Mouse (Mus musculus) embryonic facial prominence, embryonic 10.5 days (tissue): ENCODE measurements around the gene Asah2. TPM values are rescaled to one million over a fixed set of nuclear protein-coding genes. Genes with fewer than 3 reads are reported as not detected.

Experiments used
- DNase-seq: peaks from one replicate; pipeline ENCODE4 v3.0.0-alpha.2; 2017; ENCODE audit warnings: low spot score
- H3K27ac ChIP-seq: fragments of 300-500 bp; sonication (generic); replicated peaks from 2 replicates; pipeline ENCODE4 v1.5.1; 2016; ENCODE audit warnings: mild to moderate bottlenecking
- H3K27me3 ChIP-seq: fragments of 300-500 bp; sonication (generic); replicated peaks from 2 replicates; pipeline ENCODE4 v1.6.1; 2016; ENCODE audit warnings: low read depth, mild to moderate bottlenecking; ENCODE audit not compliant: poor library complexity, severe bottlenecking
- H3K36me3 ChIP-seq: fragments of 300-500 bp; sonication (generic); replicated peaks from 2 replicates; pipeline ENCODE4 v1.6.1; 2016; ENCODE audit warnings: mild to moderate bottlenecking, moderate library complexity
- H3K4me1 ChIP-seq: fragments of 300-500 bp; sonication (generic); 2 replicates; pipeline ENCODE4 v1.6.1; 2016
- H3K4me3 ChIP-seq: fragments of 300-500 bp; sonication (generic); 2 replicates; pipeline ENCODE4 v1.5.1; 2016; ENCODE audit warnings: mild to moderate bottlenecking, moderate library complexity
- H3K9me3 ChIP-seq: fragments of 300-500 bp; sonication (generic); 2 replicates; pipeline ENCODE4 v1.6.1; 2016; ENCODE audit warnings: mild to moderate bottlenecking
- WGBS: fragments of 180-500 bp; shearing (Covaris S2); methylation state at CpG from one replicate; pipeline ENCODE4 v1.1.7; 2016; 5-methylcytosine and 5-hydroxymethylcytosine counted together
- polyA plus RNA-seq: library from polyadenylated mRNA; unstranded; fragments of >200 nt; fragmentation: Nextera tagmentation; extraction: Ambion mirVana; gene quantifications from 2 replicates; pipeline ENCODE4 v1.2.1, GENCODE M21; 2016

Asah2 gene
- polyA plus RNA-seq, 1 experiment from 2014 or later: 0.55 TPM

DNA sequence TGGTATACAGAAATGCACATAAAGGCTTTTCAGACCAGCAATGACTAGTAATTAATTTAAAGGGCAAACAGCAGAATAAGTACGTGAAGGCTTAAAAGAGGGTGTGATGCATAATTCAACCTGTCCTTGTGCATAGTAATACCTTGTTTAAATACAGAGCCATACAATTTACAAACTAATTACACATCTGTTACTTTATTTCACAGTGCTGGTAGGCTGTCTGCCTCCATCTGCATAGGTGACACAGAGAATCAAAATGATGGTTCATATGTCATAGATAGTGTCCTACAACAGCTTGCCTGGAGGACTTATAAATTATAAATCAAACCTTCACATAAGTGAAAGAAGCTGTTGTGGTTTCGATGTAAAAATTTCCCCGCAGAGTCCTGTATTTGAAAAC, 82.6 kb downstream of the Asah2 start:
- Histone ChIP-seq H3K4me3 (no peak overlapping the region), H3K36me3 (no peaks in the 10 kb centered on the region), H3K27ac (no peak overlapping the region), H3K27me3 (no peaks in the 10 kb centered on the region), H3K9me3 (no peaks in the 10 kb centered on the region), H3K4me1 (no peaks in the 10 kb centered on the region)
- WGBS: 89% methylated on average over 3 of the region's 3 CpGs
- DNase-seq: no peak

DNA sequence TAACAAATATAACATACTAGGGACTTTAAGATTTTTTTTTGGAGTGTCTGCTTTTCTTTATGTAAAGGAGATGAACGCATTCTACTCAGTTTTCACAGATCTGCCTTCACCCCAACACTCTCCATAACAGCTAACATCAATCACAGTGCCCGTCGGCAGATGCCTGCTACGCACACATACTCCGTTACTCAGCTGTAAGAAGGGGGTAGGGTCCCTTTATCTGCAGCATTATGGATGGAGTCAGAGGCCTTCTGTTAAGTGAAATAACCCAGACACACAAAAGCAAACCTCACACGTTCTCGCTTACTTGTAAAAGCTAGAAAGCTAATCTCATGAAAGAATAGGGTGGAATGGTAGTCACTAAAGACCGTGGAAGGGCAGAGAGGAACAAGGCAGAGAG, 88.3 kb downstream of the Asah2 start:
- Histone ChIP-seq H3K27me3 (no peaks in the 10 kb centered on the region), H3K4me1 (peaks cover 14% of the 10 kb centered on the region), H3K36me3 (no peaks in the 10 kb centered on the region), H3K4me3 (no peak overlapping the region), H3K27ac (no peak overlapping the region), H3K9me3 (no peaks in the 10 kb centered on the region)
- 82% methylated on average over 8 of the region's 8 CpGs for WGBS
- no peak for DNase-seq

- peaks cover 14% of the 10 kb centered on the region for H3K4me1 ChIP-seq
- H3K9me3 ChIP-seq: no peaks in the 10 kb centered on the region
- 55% methylated on average over 7 of the region's 7 CpGs for WGBS
- no peaks in the 10 kb centered on the region for H3K27me3 ChIP-seq
- no peak overlapping the region for H3K4me3 ChIP-seq
- no peaks in the 10 kb centered on the region for H3K36me3 ChIP-seq
- DNase-seq: peak; percentile 9
- H3K27ac ChIP-seq: no peak overlapping the region
Observed at GRCm38 (mm10) chr19:32018585-32018984, 89.4 kb downstream of the Asah2 start.

DNA sequence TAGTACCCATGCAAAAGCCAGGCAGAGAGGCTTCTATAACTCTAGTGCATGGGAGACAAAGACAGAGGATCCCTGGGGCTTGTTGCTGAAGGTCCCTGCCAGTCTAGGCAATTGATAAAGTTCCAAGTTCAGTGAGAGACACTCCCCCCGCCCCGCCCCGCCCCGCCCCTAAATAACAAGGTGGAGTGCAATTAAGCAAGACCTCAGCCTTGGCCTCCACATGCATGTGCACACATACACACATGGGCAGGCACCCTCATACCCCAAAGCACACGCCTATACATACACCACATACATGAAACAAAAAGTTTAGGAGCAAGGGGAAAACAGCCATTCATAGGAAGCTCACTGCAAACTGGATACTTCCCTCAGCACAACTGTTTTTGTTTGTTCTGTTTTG, 90.0 kb downstream of the Asah2 start:
- Histone ChIP-seq H3K36me3 (no peaks in the 10 kb centered on the region), H3K9me3 (no peaks in the 10 kb centered on the region), H3K27me3 (no peaks in the 10 kb centered on the region), H3K27ac (no peak overlapping the region), H3K4me3 (no peak overlapping the region), H3K4me1 (peaks cover 14% of the 10 kb centered on the region)
- 89% methylated on average over 5 of the region's 5 CpGs for WGBS
- no peak for DNase-seq

DNA sequence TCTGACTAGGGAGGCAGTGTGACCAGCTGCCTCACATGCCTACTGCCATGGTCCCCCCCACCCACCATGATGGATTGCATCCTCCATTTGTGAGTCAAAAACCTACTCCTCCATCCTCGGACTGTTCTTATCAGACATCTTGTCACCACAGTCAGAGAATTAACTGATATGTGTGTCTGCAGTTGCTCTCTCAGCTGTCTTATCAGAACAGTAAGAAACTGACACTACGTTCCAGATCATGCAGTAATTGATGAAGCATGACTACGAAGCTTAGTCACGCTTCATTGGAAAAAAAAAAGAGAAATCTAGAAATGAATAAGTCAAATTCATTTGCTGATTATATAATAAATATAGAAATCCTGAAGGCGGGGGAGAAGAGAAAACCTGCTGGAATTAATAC, 105.4 kb downstream of the Asah2 start:
- Histone ChIP-seq H3K27ac (no peak overlapping the region), H3K36me3 (no peaks in the 10 kb centered on the region), H3K9me3 (no peaks in the 10 kb centered on the region), H3K4me3 (no peak overlapping the region), H3K4me1 (no peaks in the 10 kb centered on the region), H3K27me3 (no peaks in the 10 kb centered on the region)
- DNase-seq: no peak
- WGBS: 82% methylated on average over 5 of the region's 5 CpGs

DNA sequence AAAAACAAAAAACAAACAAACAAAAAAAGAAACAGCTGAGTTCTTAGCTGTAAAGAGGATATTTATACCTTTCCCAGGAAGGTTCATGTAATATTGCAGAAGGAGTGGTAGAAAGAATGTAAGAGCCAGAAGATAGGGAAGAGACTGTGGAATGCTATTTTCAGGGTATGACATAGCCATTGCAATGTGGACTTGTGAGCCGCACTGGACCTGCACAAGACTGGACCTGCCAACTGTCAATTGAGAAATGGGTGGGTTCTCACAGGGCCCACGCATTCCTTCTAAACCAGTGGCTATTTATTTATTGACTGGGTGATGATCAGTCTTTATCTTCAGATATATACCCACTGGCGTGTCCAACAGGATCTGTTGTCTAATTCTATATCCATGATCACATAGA, 111.1 kb downstream of the Asah2 start:
- no peak overlapping the region for H3K4me3 ChIP-seq
- H3K9me3 ChIP-seq: no peaks in the 10 kb centered on the region
- no peak for DNase-seq
- no peaks in the 10 kb centered on the region for H3K4me1 ChIP-seq
- no peak overlapping the region for H3K27ac ChIP-seq
- H3K27me3 ChIP-seq: no peaks in the 10 kb centered on the region
- WGBS: 91% methylated on average over 3 of the region's 3 CpGs
- H3K36me3 ChIP-seq: no peaks in the 10 kb centered on the region

- H3K27me3 ChIP-seq: no peaks in the 10 kb centered on the region
- 90% methylated on average over 6 of the region's 6 CpGs for WGBS
- no peak overlapping the region for H3K4me3 ChIP-seq
- H3K27ac ChIP-seq: no peak overlapping the region
- no peak for DNase-seq
- no peaks in the 10 kb centered on the region for H3K4me1 ChIP-seq
- no peaks in the 10 kb centered on the region for H3K36me3 ChIP-seq
- H3K9me3 ChIP-seq: no peaks in the 10 kb centered on the region
Observed at GRCm38 (mm10) chr19:31991057-31991456, 117.0 kb downstream of the Asah2 start.

DNA sequence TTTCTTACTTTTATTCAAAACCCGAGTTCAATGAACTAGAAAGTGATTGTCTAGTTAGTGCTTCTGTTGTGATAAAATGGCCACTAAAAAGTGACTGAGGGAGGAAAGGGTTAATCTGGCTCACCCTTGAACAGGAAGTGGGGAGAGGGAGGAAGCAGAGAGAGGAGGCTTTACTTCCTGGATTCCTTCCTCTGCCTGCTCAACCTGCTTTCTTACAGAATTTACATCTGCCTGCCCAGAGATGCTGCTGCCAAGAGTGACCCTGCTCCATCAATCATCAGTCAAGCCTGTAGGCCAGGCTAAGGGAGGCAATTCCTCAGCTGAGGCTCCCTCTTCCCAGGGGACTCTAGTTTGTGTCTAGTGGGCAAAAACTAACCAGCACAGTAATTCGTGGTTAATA, 132.1 kb downstream of the Asah2 start:
- Histone ChIP-seq H3K36me3 (no peaks in the 10 kb centered on the region), H3K4me1 (peaks cover 3% of the 10 kb centered on the region; the same call in 1 of the 2 replicates), H3K9me3 (no peaks in the 10 kb centered on the region), H3K4me3 (no peak overlapping the region), H3K27ac (no peak overlapping the region), H3K27me3 (0 out of 2 replicates have a peak, but pooled peaks cover 5% of the 10 kb centered on the region)
- no peak for DNase-seq
- WGBS: 77% methylated on average over 2 of the region's 2 CpGs

DNA sequence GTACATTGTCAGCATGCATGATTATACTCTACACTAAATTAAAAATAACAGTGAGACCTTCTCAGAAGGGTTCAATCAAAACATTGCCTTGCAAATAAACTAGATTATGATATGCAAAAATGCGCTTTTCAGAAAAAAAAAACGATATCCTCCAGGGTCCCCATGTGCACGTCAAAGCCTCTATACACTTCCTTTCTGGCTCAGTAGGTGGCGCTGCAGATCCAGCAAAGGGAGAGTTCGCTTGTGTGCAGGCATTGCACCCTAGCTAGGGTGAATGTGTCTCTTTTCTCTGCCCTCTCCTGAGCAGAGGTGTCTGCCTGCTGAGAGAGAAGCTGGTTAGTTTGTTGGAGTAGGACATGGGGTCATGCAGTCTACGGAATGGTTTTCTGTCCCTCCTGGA, 136.0 kb downstream of the Asah2 start:
- Histone ChIP-seq H3K9me3 (no peaks in the 10 kb centered on the region), H3K36me3 (no peaks in the 10 kb centered on the region), H3K4me3 (no peak overlapping the region), H3K27ac (no peak overlapping the region), H3K4me1 (peaks cover 3% of the 10 kb centered on the region; the same call in 1 of the 2 replicates), H3K27me3 (peaks cover 5% of the 10 kb centered on the region; the same call in 1 of the 2 replicates)
- peak; percentile 84 for DNase-seq
- WGBS: 13% methylated on average over 6 of the region's 6 CpGs

DNA sequence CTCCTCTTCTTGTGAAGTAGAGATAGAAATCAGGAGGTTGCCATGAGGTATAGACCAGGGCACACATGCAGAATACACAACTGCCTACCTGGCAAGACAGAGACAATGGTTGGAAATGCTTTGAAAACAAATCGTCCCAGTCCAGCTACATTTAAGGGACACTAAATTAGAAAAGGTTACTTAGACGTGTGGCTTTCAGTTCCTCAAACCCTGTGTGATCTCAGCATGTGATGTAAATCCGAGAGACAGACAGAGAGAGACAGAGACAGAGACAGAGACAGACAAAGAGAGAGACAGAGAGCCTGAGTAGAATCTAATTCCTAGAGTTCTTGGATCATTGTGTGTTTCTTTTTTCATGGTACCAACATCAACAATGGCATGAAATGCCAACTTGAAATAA, 136.6 kb downstream of the Asah2 start:
- 54% methylated on average over 3 of the region's 3 CpGs for WGBS
- DNase-seq: no peak
- Histone ChIP-seq H3K27ac (no peak overlapping the region), H3K36me3 (no peaks in the 10 kb centered on the region), H3K27me3 (peaks cover 5% of the 10 kb centered on the region; the same call in 1 of the 2 replicates), H3K9me3 (no peaks in the 10 kb centered on the region), H3K4me3 (no peak overlapping the region), H3K4me1 (peaks cover 3% of the 10 kb centered on the region; the same call in 1 of the 2 replicates)

DNA sequence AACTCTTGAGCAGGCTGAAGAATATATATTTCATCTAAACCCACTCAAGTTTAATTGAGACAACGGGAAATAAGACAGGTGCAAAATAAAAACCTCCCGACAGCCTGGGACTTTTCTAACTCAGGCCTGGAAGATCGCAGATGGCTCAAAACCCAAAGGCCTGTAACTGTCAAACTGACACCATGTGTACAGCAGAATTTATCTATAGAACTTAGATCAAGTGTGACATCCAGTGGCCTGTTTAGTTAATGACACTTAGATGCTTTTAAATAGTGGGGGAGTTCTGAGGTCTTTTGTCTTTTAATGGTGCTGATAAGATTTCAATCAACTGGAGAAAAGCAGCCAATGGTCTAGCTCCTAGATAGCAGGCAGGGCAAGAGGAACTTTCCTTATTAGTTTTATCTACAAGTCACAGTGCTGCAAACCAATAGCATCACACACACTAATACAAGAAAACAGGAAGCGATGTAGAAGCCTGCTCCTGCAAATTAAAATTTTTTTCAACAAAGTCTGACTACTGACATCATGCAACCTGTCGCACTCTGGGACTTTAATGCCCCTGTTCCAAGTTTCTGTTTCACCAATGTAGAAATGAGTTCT, 140.0 kb downstream of the Asah2 start:
- Histone ChIP-seq H3K27ac (no peak overlapping the region), H3K9me3 (no peaks in the 10 kb centered on the region), H3K4me1 (no peaks in the 10 kb centered on the region), H3K36me3 (no peaks in the 10 kb centered on the region), H3K4me3 (no peak overlapping the region), H3K27me3 (peaks cover 5% of the 10 kb centered on the region; the same call in 1 of the 2 replicates)
- 74% methylated on average over 5 of the region's 5 CpGs for WGBS
- no peak for DNase-seq

DNA sequence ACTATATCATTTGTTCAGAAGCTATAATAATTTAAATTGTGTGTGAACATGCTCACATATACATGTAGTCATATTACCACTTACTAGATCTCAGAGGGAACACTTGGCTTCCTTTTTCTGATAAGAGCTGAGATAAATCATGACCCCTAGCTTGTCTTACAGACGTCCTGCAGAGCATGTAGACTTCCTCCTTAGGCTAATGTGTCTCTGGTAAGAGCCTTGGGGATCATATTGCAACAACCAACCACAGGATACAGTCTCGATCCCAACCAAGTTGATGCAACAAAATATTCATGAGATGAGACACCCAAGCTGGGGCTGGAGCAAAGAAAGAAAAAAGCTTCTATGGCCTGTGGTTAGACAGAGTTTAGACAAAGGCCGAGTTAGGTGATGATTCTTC, 144.9 kb downstream of the Asah2 start:
- Histone ChIP-seq H3K27ac (no peak overlapping the region), H3K4me3 (no peak overlapping the region), H3K27me3 (no peaks in the 10 kb centered on the region), H3K9me3 (no peaks in the 10 kb centered on the region), H3K4me1 (no peaks in the 10 kb centered on the region), H3K36me3 (no peaks in the 10 kb centered on the region)
- no peak for DNase-seq
- WGBS: 64% methylated on average over 3 of the region's 3 CpGs

- no peaks in the 10 kb centered on the region for H3K9me3 ChIP-seq
- H3K27me3 ChIP-seq: no peaks in the 10 kb centered on the region
- no peak overlapping the region for H3K27ac ChIP-seq
- DNase-seq: no peak
- no peak overlapping the region for H3K4me3 ChIP-seq
- no peaks in the 10 kb centered on the region for H3K4me1 ChIP-seq
- WGBS: 90% methylated on average over 2 of the region's 2 CpGs
- no peaks in the 10 kb centered on the region for H3K36me3 ChIP-seq
Observed at GRCm38 (mm10) chr19:31960434-31960833, 147.6 kb downstream of the Asah2 start.
